Mouse (Mus musculus) lung, postnatal 36 days (tissue): ENCODE measurements around the gene Dnm1.

ENCODE experiments used
- DNase-seq: peaks from one replicate; pipeline ENCODE4 v3.0.0; 2022; ENCODE audit warnings: mixed read lengths

Dnm1 gene

GRCm38 (mm10) chr2:32259657-32260417, 93.3 kb downstream of the Dnm1 start, which contains the start of gene Uck1:
Gene Uck1 (minus strand): TSS chr2:32260159.
- peak; percentile 94 for DNase-seq

- DNase-seq, result no peak
These were observed 94.1 kb downstream of the Dnm1 start for GRCm38 (mm10) chr2:32258887-32259533.
